Mouse (Mus musculus): ENCODE results near the gene Strn3. TPM values are rescaled to one million over a fixed set of nuclear protein-coding genes. Genes with fewer than 3 reads are reported as not detected.
A peak's percentile ranks its signal among the peaks of the same experiment; 100 is the strongest.
"Not testable (repeated sequence)": the region's sequence is repeated elsewhere in the genome, so short reads cannot be mapped to it uniquely, and the experiment has no call there.

Gene Strn3
- polyA plus RNA-seq, 1 experiment from 2014 or later = 37.1 TPM

- Histone ChIP-seq H3K4me3 (peak overlapping the region; percentile 87), H3K9ac (peak overlapping the region; percentile 70), H3K27me3 (replicated peaks) (peaks cover 24% of the 10 kb centered on the region), H3K9me3 (no peaks in the 10 kb centered on the region), H3K27ac (no peak overlapping the region), H3K4me1 (peaks cover 14% of the 10 kb centered on the region), H3K36me3 (replicated peaks) (no peaks in the 10 kb centered on the region), H3K4me2 (peak overlapping the region; percentile 94)
- ATAC-seq (replicated peaks) = peak; percentile 56
- WGBS = 1% methylated on average over 14 of the region's 21 CpGs
Observed at GRCm38 (mm10) chr12:51592888-51593228, 98.8 kb downstream of the Strn3 start.

DNA sequence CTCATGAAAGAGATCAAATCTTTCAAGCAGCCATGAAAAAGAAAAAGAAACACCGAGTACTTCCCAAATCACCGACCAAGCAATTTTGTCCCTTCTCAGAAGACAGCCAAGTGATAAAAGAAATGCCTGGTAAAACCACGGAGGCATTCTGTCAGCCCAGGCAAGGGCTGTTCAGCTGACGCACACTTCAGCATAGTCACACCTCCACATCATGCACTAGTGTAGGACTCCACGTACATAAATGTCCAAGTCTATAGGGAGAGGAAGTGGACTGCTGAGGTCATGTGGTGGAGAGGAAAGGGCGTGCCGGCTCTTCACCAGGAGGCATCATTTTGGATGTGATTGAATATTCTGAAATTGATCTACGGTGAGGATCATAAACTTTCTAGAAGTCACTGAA lies 99.8 kb downstream of the Strn3 start:
- no peak overlapping the region for H3K9ac ChIP-seq
- peaks cover 14% of the 10 kb centered on the region for H3K4me1 ChIP-seq
- no peak overlapping the region for H3K27ac ChIP-seq
- H3K4me3 ChIP-seq = no peak overlapping the region
- H3K36me3 ChIP-seq (replicated peaks) = no peaks in the 10 kb centered on the region
- no peak overlapping the region for H3K4me2 ChIP-seq
- peaks cover 24% of the 10 kb centered on the region for H3K27me3 ChIP-seq (replicated peaks)
- H3K9me3 ChIP-seq = no peaks in the 10 kb centered on the region
- ATAC-seq (replicated peaks) = no peak
- WGBS = 76% methylated on average over 8 of the region's 8 CpGs

- Histone ChIP-seq H3K4me2 (no peak overlapping the region), H3K4me1 (peaks cover 10% of the 10 kb centered on the region), H3K27ac (no peak overlapping the region), H3K27me3 (replicated peaks) (peaks cover 5% of the 10 kb centered on the region), H3K4me3 (no peak overlapping the region), H3K36me3 (replicated peaks) (no peaks in the 10 kb centered on the region), H3K9ac (no peak overlapping the region), H3K9me3 (no peaks in the 10 kb centered on the region)
- 87% methylated on average over 5 of the region's 5 CpGs for WGBS
- no peak for ATAC-seq (replicated peaks)
Observed at GRCm38 (mm10) chr12:51589263-51589662, 102.4 kb downstream of the Strn3 start.

GRCm38 (mm10) chr12:51577816-51578215 lies 113.9 kb downstream of the Strn3 start:
- not testable (repeated sequence) for H3K4me1 ChIP-seq; H3K9me3 ChIP-seq; H3K27me3 ChIP-seq (replicated peaks); H3K9ac ChIP-seq; H3K4me2 ChIP-seq; H3K27ac ChIP-seq; H3K4me3 ChIP-seq; ATAC-seq (replicated peaks); H3K36me3 ChIP-seq (replicated peaks)
- WGBS = 95% methylated on average over 2 of the region's 2 CpGs

DNA sequence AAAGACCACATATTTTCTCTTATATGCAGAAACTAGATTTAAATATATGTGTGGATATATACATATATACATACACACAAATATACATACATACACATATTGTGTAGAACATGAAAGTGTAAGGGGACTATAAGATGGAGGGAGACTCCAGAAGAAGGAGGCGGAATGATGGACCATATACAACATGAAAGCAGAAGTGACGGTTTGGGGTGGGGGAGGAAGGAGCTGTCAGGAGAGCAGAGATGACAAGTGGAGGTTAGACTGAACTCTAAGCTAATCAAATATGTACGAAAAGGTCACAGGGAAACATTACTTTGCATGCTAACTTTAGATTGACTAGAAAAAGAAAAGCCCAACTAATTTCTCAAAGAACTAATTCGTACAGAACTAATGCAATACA lies 119.0 kb downstream of the Strn3 start:
- Histone ChIP-seq H3K4me2 (no peak overlapping the region), H3K9ac (no peak overlapping the region), H3K4me3 (no peak overlapping the region), H3K27me3 (replicated peaks) (no peaks in the 10 kb centered on the region), H3K36me3 (replicated peaks) (no peaks in the 10 kb centered on the region), H3K9me3 (no peaks in the 10 kb centered on the region), H3K27ac (no peak overlapping the region), H3K4me1 (no peaks in the 10 kb centered on the region)
- 91% methylated on average over 4 of the region's 4 CpGs for WGBS
- no peak for ATAC-seq (replicated peaks)

- 70% methylated on average over 7 of the region's 7 CpGs for WGBS
Observed at GRCm38 (mm10) chr12:51569944-51570343, 121.8 kb downstream of the Strn3 start.

GRCm38 (mm10) chr12:51569472-51569871 lies 122.2 kb downstream of the Strn3 start:
- no peak overlapping the region for H3K4me2 ChIP-seq
- H3K27ac ChIP-seq = no peak overlapping the region
- H3K9me3 ChIP-seq = no peaks in the 10 kb centered on the region
- H3K4me3 ChIP-seq = no peak overlapping the region
- H3K4me1 ChIP-seq = no peaks in the 10 kb centered on the region
- H3K36me3 ChIP-seq (replicated peaks) = no peaks in the 10 kb centered on the region
- no peak overlapping the region for H3K9ac ChIP-seq
- no peak for ATAC-seq (replicated peaks)
- 89% methylated on average over 8 of the region's 8 CpGs for whole genome bisulfite sequencing
- H3K27me3 ChIP-seq (replicated peaks) = no peaks in the 10 kb centered on the region

More at GRCm38 (mm10) chr12:51569944-51570343, 121.8 kb downstream of the Strn3 start:
- no peaks in the 10 kb centered on the region for H3K9me3 ChIP-seq
- H3K4me1 ChIP-seq = no peaks in the 10 kb centered on the region
- no peak overlapping the region for H3K27ac ChIP-seq
- no peak overlapping the region for H3K4me2 ChIP-seq
- no peak overlapping the region for H3K4me3 ChIP-seq
- ATAC-seq (replicated peaks) = no peak
- no peaks in the 10 kb centered on the region for H3K36me3 ChIP-seq (replicated peaks)
- H3K27me3 ChIP-seq (replicated peaks) = no peaks in the 10 kb centered on the region
- no peak overlapping the region for H3K9ac ChIP-seq

- ATAC-seq (replicated peaks) = no peak
- no peaks in the 10 kb centered on the region for H3K4me1 ChIP-seq
- no peaks in the 10 kb centered on the region for H3K27me3 ChIP-seq (replicated peaks)
- H3K36me3 ChIP-seq (replicated peaks) = no peaks in the 10 kb centered on the region
- H3K27ac ChIP-seq = no peak overlapping the region
- WGBS = 79% methylated on average over 7 of the region's 7 CpGs
- no peak overlapping the region for H3K4me3 ChIP-seq
- H3K4me2 ChIP-seq = no peak overlapping the region
- no peaks in the 10 kb centered on the region for H3K9me3 ChIP-seq
- no peak overlapping the region for H3K9ac ChIP-seq
Observed at GRCm38 (mm10) chr12:51567225-51567624, 124.5 kb downstream of the Strn3 start.

GRCm38 (mm10) chr12:51561416-51561815 lies 130.3 kb downstream of the Strn3 start:
- Histone ChIP-seq H3K36me3 (replicated peaks) (no peaks in the 10 kb centered on the region), H3K4me2 (no peak overlapping the region), H3K4me3 (no peak overlapping the region), H3K4me1 (no peaks in the 10 kb centered on the region), H3K9me3 (no peaks in the 10 kb centered on the region), H3K27me3 (replicated peaks) (no peaks in the 10 kb centered on the region), H3K27ac (no peak overlapping the region), H3K9ac (no peak overlapping the region)
- no peak for ATAC-seq (replicated peaks)
- WGBS = 77% methylated on average over 9 of the region's 9 CpGs

Other genes with a start within 250 kb of the Strn3 start
- gene Coch, start 98.6 kb downstream of the Strn3 start, polyA plus RNA-seq (2015; fragmentation: Nextera tagmentation; extraction: Ambion mirVana) = 15.6 and 18.6 TPM in 2 replicates
- gene Ap4s1, start 864 bp downstream of the Strn3 start, polyA plus RNA-seq (2015; fragmentation: Nextera tagmentation; extraction: Ambion mirVana) = 50.4 and 55.1 TPM in 2 replicates
- gene Hectd1, start 137.6 kb upstream of the Strn3 start, polyA plus RNA-seq (2015; fragmentation: Nextera tagmentation; extraction: Ambion mirVana) = 39.3 and 40.8 TPM in 2 replicates